In genomic region chr9:49081561-49081960, GRCm38 (mm10) we compare ENCODE assay signal across 8 mouse cellular contexts. TPM values are rescaled to one million over a fixed set of nuclear protein-coding genes. Genes with fewer than 3 reads are reported as not detected.
A peak's percentile ranks its signal among the peaks of the same experiment; 100 is the strongest.
DNase-seq lines count a peak whose midpoint lies in the region; ATAC-seq and TF ChIP-seq lines count a peak whose summit lies in the region.

No protein-coding gene starts in this region.

- no peak overlapping the region for H3K4me2 ChIP-seq in stomach, postnatal 0 days (replicated peaks; ENCODE audit: low read depth)

- 8% methylated on average over 4 of the region's 4 CpGs for WGBS in stomach, postnatal 0 days

- DNase-seq in CD4-positive, CD25-positive, alpha-beta regulatory T cell, adult 2 months (ENCODE audit: low read depth, low spot score), result peak; percentile 41
- peak; percentile 85 for DNase-seq in adrenal gland, postnatal 10 days
- peak; percentile 84 for DNase-seq in embryo, embryonic 11 days
- peak; percentile 80 to 87 for DNase-seq in heart, postnatal 10 days
- DNase-seq in layer of hippocampus, postnatal 25 days (ENCODE audit: extremely low spot score in 1 of 2, low spot score in 1 of 2), result peak; percentile 56 to 88
- DNase-seq in stomach, postnatal 0 days (ENCODE audit: low spot score), result peak; percentile 73

- no peak for ATAC-seq in CD4-positive, CD25-positive, alpha-beta regulatory T cell, adult 4 months
- 0 out of 2 replicates have a peak, but pooled peaks have one; percentile 47 for ATAC-seq in megakaryocyte-erythroid progenitor cell, adult 5-6 weeks (replicated peaks; ENCODE audit: low FRiP score, low TSS enrichment, poor library complexity, severe bottlenecking)
- no peak for ATAC-seq in stomach, postnatal 0 days (ENCODE audit: low FRiP score, low TSS enrichment)

- TF ChIP-seq CTCF in stomach, postnatal 0 days (IDR thresholded peaks at IDR 0.05; ENCODE audit: low read depth), result peak; percentile 93

- no peak overlapping the region for H3K27ac ChIP-seq in stomach, postnatal 0 days (replicated peaks)

- no peak for TF ChIP-seq EP300 in stomach, postnatal 0 days (optimal IDR thresholded peaks at IDR 0.05)

- no peaks in the 10 kb centered on the region for H3K4me1 ChIP-seq in stomach, postnatal 0 days (replicated peaks; ENCODE audit: control insufficient read depth, insufficient read depth)

- H3K4me3 ChIP-seq in stomach, postnatal 0 days (ENCODE audit: low read depth, low read length), result no peak overlapping the region

- intact Hi-C loops in heart, postnatal 10 days (cut with DNase I), result loop anchor here (1.0 to 5.0 kb wide), 2 partner anchors 166 to 408 kb away; no protein-coding TSS in a partner anchor

- no peaks in the 10 kb centered on the region for H3K27me3 ChIP-seq in stomach, postnatal 0 days (ENCODE audit: control insufficient read depth, insufficient read depth, low read length)

- no peak overlapping the region for H3K9ac ChIP-seq in stomach, postnatal 0 days (ENCODE audit: low read length)

- H3K36me3 ChIP-seq in stomach, postnatal 0 days (ENCODE audit: control insufficient read depth, insufficient read depth, low read length), result peaks cover 11% of the 10 kb centered on the region

- no peaks in the 10 kb centered on the region for H3K9me3 ChIP-seq in stomach, postnatal 0 days (ENCODE audit: control insufficient read depth, low read length)

RNA-seq across cellular contexts. Expression of gene Tmprss5, which starts 0.5 kb away (rescaled TPM):
- polyA plus RNA-seq in CD4-positive, CD25-positive, alpha-beta regulatory T cell, adult 4 months (2017; shearing (Covaris generic)), result not detected
- 1 to 10 TPM in 1 of 2 experiments, under 1 TPM in 1; 0.48 to 1.4 TPM for total RNA-seq in adrenal gland, postnatal 10 days (2021)
- total RNA-seq in heart, postnatal 10 days (2021), result under 1 TPM in 1 of 2 experiments, not detected in 1; 0.14 TPM
- 1 to 10 TPM in 1 of 2 experiments, under 1 TPM in 1; 0.98 to 1.5 TPM for total RNA-seq in layer of hippocampus, postnatal 25 days (2021)
- not detected in 2 replicates for total RNA-seq in megakaryocyte-erythroid progenitor cell, adult 5-6 weeks (2014; fragmentation: Nextera tagmentation)
- not detected in 2 replicates for total RNA-seq in megakaryocyte-erythroid progenitor cell, adult 5-6 weeks (2017)
- polyA plus RNA-seq in stomach, postnatal 0 days (2015; fragmentation: Nextera tagmentation; extraction: Ambion mirVana), result 3.5 and 4.3 TPM in 2 replicates

RNA-seq across cellular contexts. Expression of gene Zw10, which starts 26.1 kb away (rescaled TPM):
- 10 to 100 TPM; 39.4 to 49.4 TPM for polyA plus RNA-seq in CD4-positive, CD25-positive, alpha-beta regulatory T cell, adult 4 months (2017; shearing (Covaris generic))
- 10 to 100 TPM; 14.1 to 17.0 TPM for total RNA-seq in adrenal gland, postnatal 10 days (2021)
- total RNA-seq in heart, postnatal 10 days (2021), result 10 to 100 TPM; 12.1 to 12.4 TPM
- 10 to 100 TPM; 13.7 to 16.4 TPM for total RNA-seq in layer of hippocampus, postnatal 25 days (2021)
- total RNA-seq in megakaryocyte-erythroid progenitor cell, adult 5-6 weeks (2014; fragmentation: Nextera tagmentation), result 35.6 and 47.0 TPM in 2 replicates
- total RNA-seq in megakaryocyte-erythroid progenitor cell, adult 5-6 weeks (2017), result 37.4 and 38.4 TPM in 2 replicates
- polyA plus RNA-seq in stomach, postnatal 0 days (2015; fragmentation: Nextera tagmentation; extraction: Ambion mirVana), result 14.1 and 15.1 TPM in 2 replicates
